Mouse (Mus musculus): ENCODE measurements around the gene Zfp628. TPM values are rescaled to one million over a fixed set of nuclear protein-coding genes. Genes with fewer than 3 reads are reported as not detected.
A peak's percentile ranks its signal among the peaks of the same experiment; 100 is the strongest.

The Zfp628 gene
- polyA plus RNA-seq, 1 experiment = 21.7 TPM

- peak; percentile 48 for DNase-seq (ENCODE audit: low read depth)
Observed at GRCm38 (mm10) chr7:4898851-4899648, 16.0 kb upstream of the Zfp628 start.

GRCm38 (mm10) chr7:4899649-4900522 lies 15.1 kb upstream of the Zfp628 start:
- TF ChIP-seq POLR2A (IDR thresholded peaks at IDR 0.05; ENCODE audit: borderline replicate concordance, extremely low read depth, insufficient read depth, insufficient read length, poor library complexity, severe bottlenecking) (no peak), CTCF (IDR thresholded peaks at IDR 0.05; ENCODE audit: borderline replicate concordance, extremely low read depth, insufficient read depth, insufficient read length) (peak; percentile 15; the same call in 1 of the 2 replicates)
- DNase-seq (ENCODE audit: low read depth) = peak; percentile 65

More at GRCm38 (mm10) chr7:4898851-4899648, 16.0 kb upstream of the Zfp628 start:
- no peak for TF ChIP-seq CTCF (IDR thresholded peaks at IDR 0.05; ENCODE audit: borderline replicate concordance, extremely low read depth, insufficient read depth, insufficient read length)
- TF ChIP-seq POLR2A (IDR thresholded peaks at IDR 0.05; ENCODE audit: borderline replicate concordance, extremely low read depth, insufficient read depth, insufficient read length, poor library complexity, severe bottlenecking) = no peak

- no peak for TF ChIP-seq POLR2A (IDR thresholded peaks at IDR 0.05; ENCODE audit: borderline replicate concordance, extremely low read depth, insufficient read depth, insufficient read length, poor library complexity, severe bottlenecking)
- no peak for TF ChIP-seq CTCF (IDR thresholded peaks at IDR 0.05; ENCODE audit: borderline replicate concordance, extremely low read depth, insufficient read depth, insufficient read length)
- no peak for DNase-seq (ENCODE audit: low read depth)
Observed at GRCm38 (mm10) chr7:4900523-4900851, 14.5 kb upstream of the Zfp628 start.

GRCm38 (mm10) chr7:4901171-4901570 lies 13.8 kb upstream of the Zfp628 start:
- no peak for DNase-seq (ENCODE audit: low read depth)
- TF ChIP-seq POLR2A (IDR thresholded peaks at IDR 0.05; ENCODE audit: borderline replicate concordance, extremely low read depth, insufficient read depth, insufficient read length, poor library complexity, severe bottlenecking) = no peak
- TF ChIP-seq CTCF (IDR thresholded peaks at IDR 0.05; ENCODE audit: borderline replicate concordance, extremely low read depth, insufficient read depth, insufficient read length) = peak; percentile 53

GRCm38 (mm10) chr7:4902404-4902803 lies 12.6 kb upstream of the Zfp628 start:
- no peak for DNase-seq (ENCODE audit: low read depth)
- no peak for TF ChIP-seq POLR2A (IDR thresholded peaks at IDR 0.05; ENCODE audit: borderline replicate concordance, extremely low read depth, insufficient read depth, insufficient read length, poor library complexity, severe bottlenecking)
- TF ChIP-seq CTCF (IDR thresholded peaks at IDR 0.05; ENCODE audit: borderline replicate concordance, extremely low read depth, insufficient read depth, insufficient read length) = no peak

GRCm38 (mm10) chr7:4906466-4906950 lies 8.5 kb upstream of the Zfp628 start, which contains the start of gene Gm36210:
Gm36210 (minus strand) TSS chr7:4906516.
- TF ChIP-seq POLR2A (IDR thresholded peaks at IDR 0.05; ENCODE audit: borderline replicate concordance, extremely low read depth, insufficient read depth, insufficient read length, poor library complexity, severe bottlenecking) (no peak), CTCF (IDR thresholded peaks at IDR 0.05; ENCODE audit: borderline replicate concordance, extremely low read depth, insufficient read depth, insufficient read length) (no peak)
- peak; percentile 58 for DNase-seq (ENCODE audit: low read depth)

- TF ChIP-seq POLR2A (IDR thresholded peaks at IDR 0.05; ENCODE audit: borderline replicate concordance, extremely low read depth, insufficient read depth, insufficient read length, poor library complexity, severe bottlenecking) (no peak), CTCF (IDR thresholded peaks at IDR 0.05; ENCODE audit: borderline replicate concordance, extremely low read depth, insufficient read depth, insufficient read length) (peak; percentile 76)
Observed at GRCm38 (mm10) chr7:4911561-4911960, 3.5 kb upstream of the Zfp628 start.

GRCm38 (mm10) chr7:4912248-4912647 lies 2.8 kb upstream of the Zfp628 start:
- DNase-seq (ENCODE audit: low read depth) = peak; percentile 43
- TF ChIP-seq POLR2A (IDR thresholded peaks at IDR 0.05; ENCODE audit: borderline replicate concordance, extremely low read depth, insufficient read depth, insufficient read length, poor library complexity, severe bottlenecking) (no peak), CTCF (IDR thresholded peaks at IDR 0.05; ENCODE audit: borderline replicate concordance, extremely low read depth, insufficient read depth, insufficient read length) (no peak)

More at GRCm38 (mm10) chr7:4911561-4911960, 3.5 kb upstream of the Zfp628 start:
- peak; percentile 66 for DNase-seq (ENCODE audit: low read depth)

GRCm38 (mm10) chr7:4915669-4916416 lies 826 bp downstream of the Zfp628 start:
- TF ChIP-seq CTCF (IDR thresholded peaks at IDR 0.05; ENCODE audit: borderline replicate concordance, extremely low read depth, insufficient read depth, insufficient read length) (no peak), POLR2A (IDR thresholded peaks at IDR 0.05; ENCODE audit: borderline replicate concordance, extremely low read depth, insufficient read depth, insufficient read length, poor library complexity, severe bottlenecking) (no peak)
- DNase-seq (ENCODE audit: low read depth) = peak; percentile 77

GRCm38 (mm10) chr7:4917494-4917893 lies 2.5 kb downstream of the Zfp628 start:
- TF ChIP-seq POLR2A (IDR thresholded peaks at IDR 0.05; ENCODE audit: borderline replicate concordance, extremely low read depth, insufficient read depth, insufficient read length, poor library complexity, severe bottlenecking) = no peak
- TF ChIP-seq CTCF (IDR thresholded peaks at IDR 0.05; ENCODE audit: borderline replicate concordance, extremely low read depth, insufficient read depth, insufficient read length) = no peak

More at GRCm38 (mm10) chr7:4917494-4917893, 2.5 kb downstream of the Zfp628 start:
- no peak for DNase-seq (ENCODE audit: low read depth)

Data from brain, embryonic 14.5 days (tissue).